Mouse (Mus musculus) limb, embryonic 13.5 days (tissue): ENCODE results near the gene Slc10a4. TPM values are rescaled to one million over a fixed set of nuclear protein-coding genes. Genes with fewer than 3 reads are reported as not detected.
A peak's percentile ranks its signal among the peaks of the same experiment; 100 is the strongest.

Experiments used
- ATAC-seq: fragments of 200-750 bp; cut with Nextera tagmentation; 2 replicates; pipeline ENCODE4 v1.8.0; 2017; ENCODE audit warnings: low read depth, moderate number of reproducible peaks, moderate TSS enrichment; ENCODE audit not compliant: low FRiP score
- H3K27ac ChIP-seq: fragments of 300-500 bp; sonication (generic); 2 replicates; pipeline ENCODE4 v1.5.1; 2015; ENCODE audit warnings: inconsistent platforms, mild to moderate bottlenecking, moderate library complexity
- H3K27me3 ChIP-seq: fragments of 300-500 bp; sonication (generic); 2 replicates; pipeline ENCODE4 v1.6.1; 2015; ENCODE audit warnings: mild to moderate bottlenecking, inconsistent platforms
- H3K36me3 ChIP-seq: fragments of 300-500 bp; sonication (generic); 2 replicates; pipeline ENCODE4 v1.6.1; 2015; ENCODE audit warnings: inconsistent platforms, mild to moderate bottlenecking, moderate library complexity
- H3K4me1 ChIP-seq: fragments of 300-500 bp; sonication (generic); 2 replicates; pipeline ENCODE4 v1.6.1; 2015; ENCODE audit warnings: inconsistent platforms
- H3K4me2 ChIP-seq: fragments of 300-500 bp; sonication (generic); replicated peaks from 2 replicates; pipeline ENCODE4 v1.6.1; 2015; ENCODE audit warnings: inconsistent platforms, mild to moderate bottlenecking, moderate library complexity
- H3K4me3 ChIP-seq: fragments of 300-500 bp; sonication (generic); 2 replicates; pipeline ENCODE4 v1.5.1; 2015; ENCODE audit warnings: moderate library complexity, mild to moderate bottlenecking, inconsistent platforms
- H3K9ac ChIP-seq: fragments of 300-500 bp; sonication (generic); 2 replicates; pipeline ENCODE4 v1.6.1; 2015; ENCODE audit warnings: mild to moderate bottlenecking, inconsistent platforms
- H3K9me3 ChIP-seq: fragments of 300-500 bp; sonication (generic); 2 replicates; pipeline ENCODE4 v1.6.1; 2016; ENCODE audit warnings: inconsistent platforms
- WGBS: fragments of 180-500 bp; shearing (Covaris S2); methylation state at CpG from one replicate; pipeline ENCODE4 v1.1.7; 2015; 5-methylcytosine and 5-hydroxymethylcytosine counted together
- polyA plus RNA-seq: library from polyadenylated mRNA; unstranded; fragments of >200 nt; fragmentation: Nextera tagmentation; extraction: Ambion mirVana; gene quantifications from 2 replicates; pipeline ENCODE4 v1.2.1, GENCODE M21; 2015

The Slc10a4 gene
- polyA plus RNA-seq, result 0.28 and 0.66 TPM in 2 replicates

GRCm38 (mm10) chr5:73006784-73007581 lies at the start of gene Slc10a4:
Gene Slc10a4 (plus strand): TSS chr5:73006883.
- ATAC-seq, result peak; percentile 40; the same call in 1 of the 2 replicates
- H3K9me3 ChIP-seq, result no peaks in the 10 kb centered on the region
- peak within 1 kb of the TSS; percentile 63 for H3K9ac ChIP-seq
- H3K4me1 ChIP-seq, result peaks cover 7% of the 10 kb centered on the region; the same call in 1 of the 2 replicates
- H3K36me3 ChIP-seq, result no peaks in the 10 kb centered on the region
- H3K4me3 ChIP-seq, result peak within 1 kb of the TSS; percentile 45
- no peak within 1 kb of the TSS for H3K27ac ChIP-seq
- peaks cover 55% of the 10 kb centered on the region for H3K27me3 ChIP-seq
- 8% methylated on average over 65 of the region's 65 CpGs for WGBS
- H3K4me2 ChIP-seq, result peak within 1 kb of the TSS; percentile 80

- H3K27ac ChIP-seq, result no peak overlapping the region
- no peaks in the 10 kb centered on the region for H3K27me3 ChIP-seq
- ATAC-seq, result no peak
- 91% methylated on average over 17 of the region's 17 CpGs for WGBS
- no peaks in the 10 kb centered on the region for H3K4me1 ChIP-seq
- no peak overlapping the region for H3K9ac ChIP-seq
- no peaks in the 10 kb centered on the region for H3K9me3 ChIP-seq
- H3K4me2 ChIP-seq, result no peak overlapping the region
- H3K36me3 ChIP-seq, result peaks cover 17% of the 10 kb centered on the region
- H3K4me3 ChIP-seq, result no peak overlapping the region
Observed at GRCm38 (mm10) chr5:72957281-72957680, 49.4 kb upstream of the Slc10a4 start.

- Histone ChIP-seq H3K9ac (no peak overlapping the region), H3K4me3 (no peak overlapping the region), H3K27ac (no peak overlapping the region), H3K4me2 (no peak overlapping the region), H3K4me1 (no peaks in the 10 kb centered on the region), H3K36me3 (peaks cover 21% of the 10 kb centered on the region), H3K9me3 (no peaks in the 10 kb centered on the region), H3K27me3 (no peaks in the 10 kb centered on the region)
- 78% methylated on average over 6 of the region's 6 CpGs for WGBS
- no peak for ATAC-seq
Observed at GRCm38 (mm10) chr5:72960096-72960495, 46.6 kb upstream of the Slc10a4 start.

GRCm38 (mm10) chr5:72965706-72966105 lies 41.0 kb upstream of the Slc10a4 start:
- Histone ChIP-seq H3K27me3 (no peaks in the 10 kb centered on the region), H3K9me3 (no peaks in the 10 kb centered on the region), H3K4me1 (no peaks in the 10 kb centered on the region), H3K4me3 (no peak overlapping the region), H3K9ac (no peak overlapping the region), H3K36me3 (peaks cover 42% of the 10 kb centered on the region), H3K27ac (no peak overlapping the region), H3K4me2 (no peak overlapping the region)
- WGBS, result 89% methylated on average over 3 of the region's 3 CpGs
- no peak for ATAC-seq

- Histone ChIP-seq H3K4me3 (no peak overlapping the region), H3K36me3 (peaks cover 66% of the 10 kb centered on the region)
Observed at GRCm38 (mm10) chr5:72972435-72972834, 34.2 kb upstream of the Slc10a4 start.

GRCm38 (mm10) chr5:72972934-72973333 lies 33.7 kb upstream of the Slc10a4 start:
- Histone ChIP-seq H3K4me2 (no peak overlapping the region), H3K9me3 (no peaks in the 10 kb centered on the region), H3K4me3 (no peak overlapping the region), H3K27ac (no peak overlapping the region), H3K4me1 (no peaks in the 10 kb centered on the region), H3K27me3 (no peaks in the 10 kb centered on the region), H3K36me3 (peaks cover 66% of the 10 kb centered on the region), H3K9ac (no peak overlapping the region)
- 71% methylated on average over 5 of the region's 5 CpGs for WGBS
- ATAC-seq, result no peak

More at GRCm38 (mm10) chr5:72972435-72972834, 34.2 kb upstream of the Slc10a4 start:
- H3K9ac ChIP-seq, result no peak overlapping the region
- no peak overlapping the region for H3K4me2 ChIP-seq
- WGBS, result 70% methylated on average over 4 of the region's 4 CpGs
- H3K4me1 ChIP-seq, result no peaks in the 10 kb centered on the region
- no peak for ATAC-seq
- no peaks in the 10 kb centered on the region for H3K27me3 ChIP-seq
- H3K9me3 ChIP-seq, result no peaks in the 10 kb centered on the region
- H3K27ac ChIP-seq, result no peak overlapping the region

- Histone ChIP-seq H3K9me3 (no peaks in the 10 kb centered on the region), H3K4me1 (no peaks in the 10 kb centered on the region), H3K36me3 (peaks cover 62% of the 10 kb centered on the region), H3K27me3 (no peaks in the 10 kb centered on the region), H3K27ac (no peak within 1 kb of the TSS), H3K9ac (no peak within 1 kb of the TSS), H3K4me2 (no peak within 1 kb of the TSS), H3K4me3 (no peak within 1 kb of the TSS)
- ATAC-seq, result no peak
- whole genome bisulfite sequencing, result 95% methylated on average over 7 of the region's 7 CpGs
Observed at GRCm38 (mm10) chr5:72974602-72975001, 32.1 kb upstream of the Slc10a4 start, which contains the start of gene Gm10135. Gene Gm10135 (minus strand): TSS chr5:72974702.

- H3K4me2 ChIP-seq, result no peak overlapping the region
- H3K4me1 ChIP-seq, result no peaks in the 10 kb centered on the region
- no peak overlapping the region for H3K4me3 ChIP-seq
- no peak for ATAC-seq
- 83% methylated on average over 6 of the region's 6 CpGs for WGBS
- no peak overlapping the region for H3K9ac ChIP-seq
- H3K27me3 ChIP-seq, result no peaks in the 10 kb centered on the region
- peaks cover 62% of the 10 kb centered on the region for H3K36me3 ChIP-seq
- no peak overlapping the region for H3K27ac ChIP-seq
- no peaks in the 10 kb centered on the region for H3K9me3 ChIP-seq
Observed at GRCm38 (mm10) chr5:72975996-72976395, 30.7 kb upstream of the Slc10a4 start.

GRCm38 (mm10) chr5:72976539-72976938 lies 30.1 kb upstream of the Slc10a4 start:
- no peak overlapping the region for H3K4me2 ChIP-seq
- H3K4me1 ChIP-seq, result no peaks in the 10 kb centered on the region
- no peak overlapping the region for H3K9ac ChIP-seq
- H3K27ac ChIP-seq, result no peak overlapping the region
- 86% methylated on average over 4 of the region's 4 CpGs for WGBS
- ATAC-seq, result no peak
- no peaks in the 10 kb centered on the region for H3K27me3 ChIP-seq
- peaks cover 63% of the 10 kb centered on the region for H3K36me3 ChIP-seq
- no peak overlapping the region for H3K4me3 ChIP-seq
- no peaks in the 10 kb centered on the region for H3K9me3 ChIP-seq

GRCm38 (mm10) chr5:72984091-72984490 lies 22.6 kb upstream of the Slc10a4 start:
- 9% methylated on average over 2 of the region's 2 CpGs for WGBS
- Histone ChIP-seq H3K4me1 (peaks cover 9% of the 10 kb centered on the region; the same call in 1 of the 2 replicates), H3K4me2 (no peak overlapping the region), H3K36me3 (peaks cover 15% of the 10 kb centered on the region), H3K27me3 (no peaks in the 10 kb centered on the region), H3K9me3 (no peaks in the 10 kb centered on the region), H3K27ac (no peak overlapping the region), H3K4me3 (no peak overlapping the region), H3K9ac (no peak overlapping the region)
- no peak for ATAC-seq

GRCm38 (mm10) chr5:72987786-72988185 lies 18.9 kb upstream of the Slc10a4 start:
- H3K4me2 ChIP-seq, result no peak overlapping the region
- H3K4me3 ChIP-seq, result no peak overlapping the region
- H3K4me1 ChIP-seq, result peaks cover 9% of the 10 kb centered on the region; the same call in 1 of the 2 replicates
- H3K27ac ChIP-seq, result no peak overlapping the region
- H3K36me3 ChIP-seq, result no peaks in the 10 kb centered on the region
- no peaks in the 10 kb centered on the region for H3K9me3 ChIP-seq
- no peaks in the 10 kb centered on the region for H3K27me3 ChIP-seq
- ATAC-seq, result no peak
- 70% methylated on average over 7 of the region's 7 CpGs for WGBS
- no peak overlapping the region for H3K9ac ChIP-seq

- no peak for ATAC-seq
- 0 out of 2 replicates have a peak, but pooled peaks cover 3% of the 10 kb centered on the region for H3K4me1 ChIP-seq
- H3K9ac ChIP-seq, result no peak overlapping the region
- no peaks in the 10 kb centered on the region for H3K36me3 ChIP-seq
- no peak overlapping the region for H3K4me2 ChIP-seq
- WGBS, result 66% methylated on average over 8 of the region's 8 CpGs
- H3K27me3 ChIP-seq, result no peaks in the 10 kb centered on the region
- H3K9me3 ChIP-seq, result no peaks in the 10 kb centered on the region
- H3K4me3 ChIP-seq, result no peak overlapping the region
- H3K27ac ChIP-seq, result no peak overlapping the region
Observed at GRCm38 (mm10) chr5:72989756-72990155, 16.9 kb upstream of the Slc10a4 start.
